Mouse (Mus musculus): ENCODE data around the gene Fgfr2.
A peak's percentile ranks its signal among the peaks of the same experiment; 100 is the strongest.

The Fgfr2 gene

DNA sequence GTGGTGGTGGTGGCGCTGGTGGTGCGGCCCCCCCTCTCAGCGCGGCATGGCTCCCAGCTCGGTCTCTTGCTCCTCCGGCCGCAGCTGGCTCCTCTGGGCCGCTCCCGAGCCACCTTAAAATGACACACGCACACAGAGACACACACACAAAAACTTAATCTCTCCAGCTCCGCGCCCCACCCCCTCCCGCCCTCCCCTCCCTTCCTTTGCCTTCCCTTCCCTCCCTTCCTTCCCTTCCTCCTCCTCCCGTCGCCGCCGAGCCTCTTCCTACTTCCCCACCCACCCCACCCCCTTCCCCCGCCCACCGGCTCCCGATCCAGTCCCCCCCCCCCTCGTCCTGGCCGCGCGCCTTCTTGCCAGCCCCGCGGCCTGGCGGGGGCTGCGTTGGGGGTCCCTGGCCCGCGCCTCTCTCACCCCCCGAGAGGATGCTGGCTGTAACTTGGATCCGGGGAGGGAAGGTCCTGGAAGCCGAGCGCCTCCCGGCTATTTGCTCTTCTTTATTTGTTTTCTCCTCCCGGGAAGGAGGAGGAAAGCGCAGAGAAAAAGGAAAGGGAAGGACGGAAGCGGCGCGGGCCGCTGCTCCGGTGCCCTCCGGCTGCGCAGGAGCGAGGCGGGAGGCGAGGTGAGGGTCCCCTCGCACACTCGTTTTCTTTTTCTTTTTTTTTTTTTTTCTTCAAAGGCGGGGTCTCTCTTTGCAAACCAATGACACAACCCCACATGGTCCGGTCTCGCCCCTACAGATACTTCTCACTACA is at the start of gene Fgfr2:
Fgfr2 (minus strand) TSS at position 107 of the 755 bp plus-strand sequence.
- peak; percentile 85 for DNase-seq

DNA sequence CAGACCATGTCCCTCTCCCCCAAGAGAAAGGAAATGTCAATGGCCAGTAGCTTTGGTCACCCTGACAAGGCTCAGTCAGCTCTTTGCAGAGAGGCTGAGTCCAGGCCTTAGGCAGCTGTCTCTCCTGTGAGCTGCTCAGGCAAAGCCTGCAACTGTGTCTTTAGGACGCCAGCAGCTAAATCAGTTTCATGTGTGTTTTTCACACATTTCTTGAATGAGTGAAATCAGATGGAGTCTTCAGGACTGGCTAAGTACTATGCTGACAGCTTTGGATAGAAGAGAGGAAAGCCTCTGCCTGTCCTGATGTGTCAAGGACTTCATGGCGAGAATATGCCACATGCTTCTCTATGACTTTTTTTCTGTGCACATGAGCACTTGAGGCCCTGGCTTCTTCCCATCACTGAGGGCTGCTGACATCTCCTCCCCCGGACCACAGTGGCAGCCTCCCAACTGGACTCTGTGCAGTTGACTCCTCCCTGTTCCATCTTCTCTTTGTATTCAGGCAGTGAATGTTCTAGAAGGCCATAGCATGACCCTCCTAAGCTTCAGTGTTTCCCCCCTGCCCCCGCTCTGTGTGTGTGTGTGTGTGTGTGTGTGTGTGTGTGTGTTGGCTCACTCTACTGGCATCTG is 48.4 kb upstream of the Fgfr2 start:
- DNase-seq, result peak; percentile 67

DNA sequence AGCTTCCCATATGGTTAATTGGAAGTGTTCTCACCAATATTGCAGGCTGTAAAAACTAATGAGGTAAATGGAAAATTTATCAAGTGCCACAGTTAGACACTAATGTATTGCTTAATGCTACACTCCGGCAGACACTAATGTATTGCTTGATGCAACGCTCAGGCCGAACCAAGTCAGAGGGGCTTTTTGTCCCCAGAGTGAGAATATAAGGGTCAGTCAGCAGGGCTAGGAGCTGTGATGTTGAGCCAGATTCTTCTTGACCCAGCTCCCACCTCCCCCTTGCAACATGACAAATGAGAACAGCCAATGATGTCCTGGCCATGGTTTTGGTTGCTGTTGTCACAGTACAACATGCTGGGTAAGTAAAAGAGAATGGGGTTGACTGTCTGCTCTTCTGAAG is 45.8 kb upstream of the Fgfr2 start:
- DNase-seq, result no peak

DNA sequence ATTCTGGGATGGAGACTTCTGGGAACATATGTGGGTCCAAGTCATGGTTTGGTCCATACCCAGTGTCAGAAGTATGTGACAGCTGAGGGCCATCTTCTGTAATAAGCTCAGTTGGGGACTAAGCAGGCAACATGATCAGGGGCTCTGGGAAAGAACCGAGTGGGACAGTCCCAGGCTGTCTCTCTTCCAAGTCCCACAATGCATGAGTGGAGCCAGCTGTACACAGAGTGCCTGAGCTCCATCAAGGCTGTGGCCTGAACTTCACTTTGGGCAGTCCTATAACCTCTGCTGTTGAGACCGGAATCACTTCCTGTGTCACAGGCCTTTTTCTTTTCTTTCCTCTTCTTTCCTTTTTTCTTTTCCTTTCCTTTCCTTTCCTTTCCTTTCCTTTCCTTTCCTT is 44.8 kb upstream of the Fgfr2 start:
- peak; percentile 55 for DNase-seq

DNA sequence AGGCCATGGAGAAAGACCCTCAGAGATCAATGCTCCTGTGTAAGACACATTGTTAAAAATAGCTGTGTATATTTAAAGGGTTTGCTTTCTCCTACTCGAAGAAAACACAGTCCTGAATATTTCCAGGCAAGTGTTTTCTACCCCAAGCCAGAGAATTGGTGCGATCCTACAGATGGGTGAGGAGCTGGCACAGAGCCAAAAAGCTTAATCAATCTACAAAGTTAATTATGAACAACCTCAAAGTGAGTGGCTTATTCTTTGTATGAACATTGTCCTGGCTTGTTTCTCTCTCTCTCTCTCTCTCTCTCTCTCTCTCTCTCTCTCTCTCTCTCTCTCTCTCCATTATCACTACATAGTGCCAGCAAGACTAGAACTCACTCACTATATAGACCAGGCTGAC is 41.6 kb upstream of the Fgfr2 start:
- no peak for DNase-seq

DNA sequence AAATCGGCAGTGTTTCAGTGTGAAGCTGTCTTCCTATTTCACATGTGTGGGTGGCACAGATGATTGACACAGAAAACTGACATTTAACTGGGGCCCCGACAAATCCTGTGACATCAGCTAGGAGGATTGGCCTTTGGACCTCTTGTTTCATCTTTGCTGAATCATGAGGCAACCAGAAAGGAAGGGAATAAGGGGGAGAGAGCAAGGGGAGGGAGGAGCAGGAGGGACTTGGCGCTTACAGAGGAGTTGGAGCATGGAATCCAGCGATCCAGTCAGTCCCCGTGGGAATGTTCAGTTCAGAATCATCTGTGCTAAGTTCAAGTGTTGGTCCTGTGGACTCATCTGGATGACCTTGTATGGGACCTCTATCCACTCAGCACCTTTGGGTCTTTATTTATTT is 39.9 kb upstream of the Fgfr2 start:
- peak; percentile 40 for DNase-seq

DNA sequence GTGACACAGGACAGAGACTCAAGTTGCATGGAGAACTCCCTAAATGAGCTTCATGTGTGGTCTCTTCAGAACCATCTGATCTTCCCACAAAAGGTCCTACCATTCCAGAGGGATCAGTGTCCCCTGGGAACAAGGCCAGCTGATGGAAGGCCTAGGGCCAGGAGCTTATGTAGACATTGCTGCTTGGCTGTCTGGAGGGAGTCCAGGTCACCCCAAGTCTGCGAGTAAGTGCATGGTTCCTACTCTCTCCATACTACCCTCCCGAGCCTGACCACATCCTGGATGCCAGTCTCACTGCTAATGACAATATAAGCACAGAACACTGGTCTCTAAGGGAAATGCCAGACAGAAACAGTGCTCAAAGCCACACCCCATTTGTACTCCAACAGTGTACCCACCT is 39.0 kb upstream of the Fgfr2 start:
- DNase-seq, result peak; percentile 56

DNA sequence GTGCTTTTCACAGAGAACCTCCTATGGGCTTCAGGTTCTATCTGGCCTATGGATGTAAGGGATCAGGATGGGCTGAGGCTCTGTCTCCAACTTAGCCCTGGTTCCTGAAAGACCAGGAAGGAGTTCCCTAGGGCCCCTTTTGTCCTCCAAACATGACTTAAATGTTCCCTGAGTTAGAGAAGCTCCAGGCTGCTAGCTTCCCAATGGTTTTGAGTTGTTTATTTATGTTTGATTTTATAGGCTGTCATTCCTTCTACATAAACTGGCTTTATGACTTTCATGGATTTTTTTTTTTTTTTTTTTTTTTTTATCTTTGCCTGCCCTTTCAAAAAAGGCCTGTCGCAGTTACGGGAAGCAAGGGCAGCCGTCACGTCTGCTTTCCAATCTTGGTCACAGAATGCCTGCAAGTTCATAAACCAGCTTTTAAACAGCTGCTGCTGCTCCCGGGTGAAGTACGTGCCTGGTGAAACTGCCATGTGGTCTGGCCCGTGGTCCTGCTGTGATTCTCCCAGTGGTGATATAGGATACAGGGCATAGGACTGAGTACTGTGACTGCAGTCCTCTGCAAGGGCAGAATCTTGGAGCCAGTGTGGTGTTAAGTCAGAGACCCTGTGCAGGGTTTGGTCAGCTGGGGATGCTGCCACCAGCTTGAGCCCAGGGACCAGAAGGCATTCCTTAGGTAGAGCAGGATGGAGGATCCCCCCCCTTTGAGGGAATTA is 38.4 kb upstream of the Fgfr2 start:
- DNase-seq, result no peak

DNA sequence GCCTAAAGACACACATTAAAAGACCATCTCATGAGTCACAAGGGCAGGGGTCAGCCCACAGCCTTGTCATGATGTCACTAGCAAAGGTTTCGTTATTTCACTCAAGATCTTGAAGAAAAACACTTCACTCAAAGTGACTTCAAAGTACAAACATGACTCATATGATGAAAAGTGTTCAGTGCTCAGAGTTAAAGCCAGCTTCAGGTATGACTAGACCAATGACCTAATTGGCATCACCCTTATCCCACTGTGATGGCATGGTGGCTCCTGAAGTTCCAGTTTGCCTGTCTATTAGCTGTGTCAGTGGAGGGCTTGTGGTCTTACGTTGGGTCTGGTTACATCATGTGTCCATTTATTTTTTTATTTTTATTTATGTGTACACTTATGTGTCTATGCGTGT is 36.4 kb upstream of the Fgfr2 start:
- DNase-seq, result no peak

DNA sequence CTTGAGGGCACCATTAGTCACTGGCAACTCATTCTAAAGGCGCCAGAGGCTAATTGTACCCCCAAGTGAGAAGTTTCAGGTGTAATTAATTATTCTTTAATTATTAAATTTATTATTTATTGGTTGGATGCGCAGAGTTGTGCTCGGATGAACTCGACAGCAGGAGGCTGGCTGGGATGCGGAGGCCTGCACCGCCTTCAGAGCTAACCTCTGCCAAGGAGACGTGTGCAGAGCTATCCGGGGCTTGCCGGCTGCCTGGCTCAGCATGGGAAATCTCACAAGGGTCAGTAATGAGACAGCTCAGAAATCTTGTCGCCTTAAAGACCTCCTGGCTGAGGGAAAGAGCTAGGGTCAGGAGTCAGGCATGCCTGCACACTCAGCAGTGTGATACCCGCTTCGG is 32.5 kb upstream of the Fgfr2 start:
- DNase-seq, result no peak

DNA sequence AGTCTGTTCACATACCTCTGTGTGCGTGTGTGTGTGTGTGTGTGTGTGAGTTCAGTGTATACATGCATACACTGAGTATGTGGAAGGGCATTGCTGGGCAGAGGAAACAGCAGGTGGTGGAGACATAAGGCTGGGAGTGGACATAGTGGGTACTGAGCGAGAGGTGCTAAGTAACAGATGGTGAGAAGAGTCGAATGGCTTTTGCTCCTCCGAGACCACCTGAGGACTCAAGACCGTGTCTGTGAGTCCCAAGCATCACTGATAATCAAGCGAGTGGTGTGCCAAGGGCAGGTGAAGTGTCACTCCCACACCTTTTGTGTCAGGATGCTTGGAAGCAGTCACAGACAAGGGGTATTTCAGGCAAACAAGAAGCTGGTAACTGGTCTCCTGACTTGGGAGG is 31.7 kb upstream of the Fgfr2 start:
- no peak for DNase-seq

DNA sequence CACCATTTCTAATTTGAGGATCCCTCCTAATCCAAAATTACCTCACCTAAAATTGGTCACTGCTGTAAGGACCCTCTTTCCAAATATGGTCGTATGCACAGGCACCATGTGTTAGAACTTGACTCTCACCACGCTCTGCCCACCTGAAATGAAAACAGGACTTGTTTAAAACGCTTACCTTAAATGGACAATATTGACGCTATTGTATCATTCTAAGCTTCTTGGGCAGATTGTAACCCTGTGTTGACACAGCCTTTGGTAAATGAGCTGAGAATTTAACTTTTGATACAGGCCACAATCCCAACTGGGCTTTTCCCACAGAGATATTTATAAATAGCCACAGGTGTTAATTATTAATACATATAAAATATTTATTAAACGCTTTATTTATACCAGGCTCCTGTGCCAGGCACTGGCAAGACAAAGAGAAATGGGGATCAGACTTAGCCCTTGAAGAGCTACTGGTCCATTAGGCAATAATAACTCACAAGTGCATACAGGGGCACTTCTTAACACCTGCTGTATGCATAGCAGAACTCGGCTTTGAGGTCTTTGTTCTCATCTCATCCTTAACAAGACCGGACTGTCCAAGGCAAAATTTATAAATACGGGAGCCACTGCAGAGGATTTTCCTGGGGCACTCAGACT is 16.7 kb upstream of the Fgfr2 start:
- no peak for DNase-seq

DNA sequence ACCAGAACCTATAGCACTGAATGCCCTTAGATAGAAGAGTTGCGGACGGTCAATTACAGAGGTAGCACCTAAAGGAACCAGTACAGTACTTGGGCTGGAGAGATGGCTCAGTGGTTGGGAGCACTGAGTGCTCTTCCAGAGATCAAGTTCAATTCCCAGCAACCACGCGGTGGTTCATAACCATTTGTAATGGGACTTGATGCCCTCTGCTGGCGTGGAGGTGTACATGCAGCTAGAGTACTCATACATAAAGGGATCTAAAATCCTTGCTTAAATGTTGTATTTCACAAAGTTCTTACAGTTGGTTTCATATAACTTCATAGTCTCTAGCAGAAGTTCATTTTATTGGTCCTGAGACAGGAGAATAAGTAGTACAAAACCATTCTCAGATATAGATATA is 10.4 kb upstream of the Fgfr2 start:
- no peak for DNase-seq

DNA sequence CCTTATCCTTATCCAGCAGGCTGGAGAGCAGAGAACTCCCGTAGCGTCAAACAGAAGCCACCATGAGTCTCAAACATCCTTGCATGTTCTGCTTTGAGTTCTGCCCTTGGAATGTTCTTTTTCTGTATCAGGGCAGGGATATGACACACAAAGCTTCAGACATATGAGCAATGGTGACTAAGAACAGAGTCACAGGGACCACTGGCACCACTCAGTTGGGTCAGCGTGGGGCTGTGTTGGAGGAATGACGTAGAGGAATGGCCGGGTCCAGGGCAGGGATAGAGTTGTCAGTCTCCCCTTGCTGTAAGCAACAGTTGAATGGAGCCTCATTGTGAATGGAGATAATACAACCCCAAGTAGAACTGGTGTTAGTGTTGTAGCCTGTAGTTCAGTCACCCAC is 9.6 kb upstream of the Fgfr2 start:
- no peak for DNase-seq

DNA sequence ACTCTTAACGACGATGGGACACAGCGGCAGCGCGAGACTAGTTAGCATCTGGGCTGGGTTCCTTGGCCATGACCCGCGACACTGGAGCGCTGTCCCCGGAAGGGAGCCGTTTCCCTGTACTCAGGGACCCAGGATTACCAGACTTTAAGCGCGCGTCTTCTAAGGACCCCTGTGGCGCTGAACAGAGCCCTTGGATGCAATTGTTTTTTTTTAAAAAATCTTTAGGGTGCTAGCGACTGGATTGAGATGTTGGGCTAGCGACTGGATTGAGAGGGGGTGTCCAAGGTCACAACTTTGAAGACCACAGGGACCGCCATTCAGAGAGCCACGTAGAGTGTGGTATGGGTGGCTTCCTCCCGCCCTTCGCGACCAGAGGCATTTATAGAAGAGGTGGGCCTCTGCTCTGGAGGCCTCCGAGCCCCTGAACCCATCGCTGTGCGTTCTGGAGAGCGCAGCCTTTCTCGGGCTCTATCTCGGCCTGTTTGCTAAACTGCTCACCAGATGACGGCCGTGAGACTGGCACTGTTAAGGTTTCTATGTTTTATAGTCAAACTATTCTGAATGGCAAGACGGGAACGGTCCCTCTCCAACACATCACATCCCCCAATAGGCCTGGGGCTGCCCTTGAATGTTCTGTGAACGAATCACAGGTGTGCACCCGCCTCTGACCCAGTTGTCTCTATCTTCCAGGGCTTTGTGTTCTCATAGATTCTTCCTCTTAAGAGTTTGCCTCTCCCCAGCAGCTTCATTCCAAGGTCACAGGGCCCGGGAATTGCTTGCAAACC is 1.7 kb upstream of the Fgfr2 start:
- DNase-seq, result peak; percentile 59

DNA sequence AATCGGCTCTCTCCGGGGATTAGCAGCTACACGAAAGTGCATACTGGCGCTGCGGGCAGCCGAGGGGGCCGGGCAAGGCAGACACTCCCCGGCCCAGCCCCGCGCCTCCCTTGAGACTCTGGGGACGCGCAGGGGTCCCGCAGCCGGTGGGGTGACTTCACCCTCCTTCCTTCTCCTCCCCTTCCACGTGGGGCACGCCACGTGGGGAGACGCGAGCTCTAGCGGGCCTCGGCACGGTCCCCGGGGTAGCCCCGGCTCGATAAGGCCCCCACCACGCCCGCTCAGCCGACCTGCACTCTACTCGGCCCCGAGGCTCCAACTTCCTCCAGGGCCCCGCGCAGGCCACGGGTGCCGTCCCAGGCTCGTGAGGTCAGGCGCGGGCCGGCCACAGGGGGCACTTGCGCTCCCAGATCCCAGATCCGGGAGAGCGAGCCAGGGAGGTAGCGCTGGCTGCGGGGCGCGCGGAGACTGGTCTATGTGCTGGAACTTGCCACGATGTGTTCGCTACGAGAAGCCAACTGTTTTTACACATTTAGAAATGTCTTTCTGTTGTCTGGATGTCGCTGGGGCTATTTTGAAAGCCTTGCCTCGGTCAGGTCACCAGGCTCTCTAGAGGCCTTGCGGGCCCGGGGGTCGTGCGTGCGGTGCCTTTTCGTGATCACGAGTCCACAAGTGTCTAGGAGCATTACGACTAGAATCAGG is 1.0 kb upstream of the Fgfr2 start, which contains the start of gene Ctbp2:
Ctbp2 (minus strand) TSS at position 356 of the 702 bp plus-strand sequence.
- DNase-seq, result peak; percentile 92

DNA sequence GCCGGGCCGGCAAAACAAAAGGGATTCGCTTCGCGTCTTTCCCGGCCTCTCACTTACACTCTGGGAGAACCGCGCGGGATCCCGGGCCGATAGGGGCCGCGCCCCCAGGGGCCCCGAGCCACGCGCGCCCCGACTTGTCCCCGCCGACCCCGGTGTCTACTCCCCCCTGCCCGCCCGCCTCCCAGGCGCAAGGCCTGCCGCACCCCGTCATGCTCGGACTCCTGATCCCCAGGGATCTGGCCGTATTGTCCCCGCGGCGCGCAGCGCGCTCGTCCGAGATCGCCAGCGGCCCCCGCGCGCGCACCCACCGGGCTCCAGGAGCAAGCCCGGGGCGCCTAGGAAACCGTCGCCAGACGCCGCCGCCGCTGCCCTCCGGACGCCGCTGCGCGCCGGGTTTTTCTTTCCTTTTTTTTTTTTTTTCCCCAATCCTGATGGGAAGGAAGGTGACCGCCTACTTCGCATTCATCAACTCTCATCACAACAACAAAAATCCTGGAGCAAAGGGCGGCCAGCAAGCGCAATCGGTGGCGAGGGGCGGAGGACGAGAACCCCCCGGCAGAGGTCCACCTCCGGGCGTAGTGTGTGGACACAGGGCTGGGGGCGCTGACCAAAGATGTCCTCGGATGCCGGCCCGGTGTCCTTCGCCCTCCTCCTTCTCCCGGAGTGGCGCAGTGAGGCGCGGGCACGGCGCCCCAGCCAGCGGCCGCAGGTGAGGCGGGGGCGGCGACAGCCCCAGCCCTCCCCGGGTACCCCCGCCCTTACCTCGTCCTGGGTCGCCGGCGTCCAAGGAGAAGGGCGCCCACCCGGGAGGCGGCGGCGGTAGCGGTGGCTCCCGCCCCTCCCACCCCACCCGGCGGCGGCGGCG is 539 bp downstream of the Fgfr2 start:
- peak; percentile 78 for DNase-seq

DNA sequence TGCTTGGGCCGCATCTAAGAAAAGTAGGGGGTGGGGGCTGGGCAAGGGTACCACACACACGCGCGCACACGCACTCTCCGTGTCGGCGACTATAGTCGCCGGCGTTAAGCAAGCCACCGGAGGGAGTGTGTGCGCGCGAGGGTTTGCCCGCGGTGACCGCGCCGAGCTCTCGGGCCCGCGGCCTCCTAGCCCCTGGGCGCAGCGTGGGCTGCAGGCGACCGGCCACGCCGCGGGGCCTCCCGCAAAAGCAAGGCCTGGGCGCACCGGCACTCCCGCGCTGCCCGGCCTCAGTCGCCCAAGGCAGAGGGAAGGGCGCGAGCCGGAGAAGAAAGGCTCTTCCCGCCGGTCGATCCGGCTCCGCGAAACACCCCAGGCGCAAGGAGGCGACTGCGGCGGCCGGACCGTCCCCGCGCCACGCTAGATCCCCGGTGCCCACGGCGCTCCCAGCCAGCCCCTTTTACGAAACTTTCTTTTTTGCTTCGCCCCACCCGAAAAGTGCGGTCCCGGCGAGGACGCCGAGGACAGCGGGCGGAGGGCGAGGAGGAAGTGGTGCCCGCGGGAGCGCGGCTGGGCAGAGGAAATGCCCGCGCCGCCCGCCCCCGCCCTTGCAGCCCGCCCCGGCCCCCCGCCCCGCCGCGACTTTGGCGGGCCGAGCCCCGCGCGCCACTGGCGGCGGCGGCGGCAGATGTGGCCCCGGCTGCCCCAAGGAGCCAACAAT is 1.3 kb downstream of the Fgfr2 start:
- peak; percentile 70 for DNase-seq

DNA sequence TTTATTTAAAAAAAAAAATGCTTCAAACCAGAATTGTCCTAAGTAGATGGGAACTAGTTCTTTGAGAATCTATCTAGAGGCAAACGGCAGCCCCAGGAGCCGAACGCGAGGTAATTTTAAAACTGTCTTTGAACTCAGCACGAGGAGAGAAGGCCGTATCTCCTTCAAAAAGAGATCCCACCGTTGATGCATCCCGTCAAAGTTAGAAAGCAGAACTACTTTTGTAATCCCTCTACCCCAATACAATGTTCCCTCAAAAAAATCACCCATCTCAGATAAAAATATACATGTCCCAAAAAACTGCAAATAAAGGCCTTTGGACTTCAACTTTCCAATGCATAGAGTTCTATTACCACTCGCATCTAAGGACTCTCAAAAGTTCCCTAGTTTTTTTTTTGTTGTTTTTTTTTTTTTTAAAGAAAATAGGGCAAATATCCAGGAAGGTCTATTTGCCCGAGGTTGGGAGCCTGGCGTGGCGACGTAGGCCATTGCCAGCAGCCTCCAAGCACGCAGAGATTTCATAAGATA is 2.0 kb downstream of the Fgfr2 start:
- no peak for DNase-seq

DNA sequence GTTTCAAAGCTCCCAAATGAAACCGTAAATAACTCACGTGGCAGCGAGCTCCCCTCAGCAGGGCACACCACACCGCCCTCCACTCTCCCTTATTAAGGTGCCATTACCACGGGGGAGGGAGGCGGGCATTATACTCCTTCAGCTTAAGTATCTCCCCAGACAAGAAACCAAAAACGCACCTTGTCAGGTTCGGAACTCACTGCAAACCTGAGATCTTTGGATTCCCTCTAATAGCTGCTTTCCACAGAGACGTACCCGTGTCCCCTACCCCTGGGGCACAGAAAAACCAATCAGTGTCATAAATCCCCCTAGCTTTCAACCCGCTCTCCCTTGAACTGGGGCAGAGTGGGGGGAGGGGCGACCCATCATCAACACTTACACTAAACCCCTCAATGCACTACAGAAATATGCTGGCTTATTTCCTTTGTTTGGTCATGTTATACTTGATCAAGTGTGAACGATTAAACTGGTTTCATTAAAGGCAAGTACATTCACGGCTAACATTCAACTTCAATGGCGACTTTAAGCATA is 2.9 kb downstream of the Fgfr2 start:
- DNase-seq, result no peak
